ENCODE assay signal across 8 mouse cellular contexts in the genomic region with DNA sequence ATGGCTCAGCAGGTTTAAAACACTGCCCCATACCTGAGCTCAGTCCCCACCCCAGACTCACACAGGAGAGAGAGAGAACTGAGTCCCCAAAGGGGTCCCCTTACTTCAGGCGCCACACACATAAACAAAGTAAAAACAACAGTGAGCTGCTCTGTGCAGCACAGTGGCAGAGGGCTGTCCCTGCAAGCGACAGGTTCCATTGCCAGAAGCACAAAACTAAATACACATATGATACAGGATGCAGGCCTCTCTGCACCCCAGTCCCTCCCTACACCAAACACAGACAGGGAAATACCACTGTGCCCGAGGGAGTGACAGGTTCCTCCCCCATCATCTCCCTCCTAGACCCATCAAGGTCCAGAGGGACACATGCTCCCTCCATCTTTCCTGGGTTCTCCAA. TPM values are rescaled to one million over a fixed set of nuclear protein-coding genes. Genes with fewer than 3 reads are reported as not detected.
DNase-seq lines count a peak whose midpoint lies in the region; ATAC-seq and TF ChIP-seq lines count a peak whose summit lies in the region.
"Had no signal": no experiment of that assay in that cellular context is flagged by ENCODE, and none has a peak within 500 bp of the region (broad histone marks: within the 10 kb centered on the region; RNA-seq: fewer than 3 reads in every experiment).

No protein-coding gene starts in this region.

- H3K4me3 ChIP-seq in liver, adult 2 months (ENCODE audit: insufficient read depth, low read depth, low read length): no peak overlapping the region
- peak overlapping the region; percentile 39 for H3K4me3 ChIP-seq in heart, embryonic 16.5 days (ENCODE audit: low read length)
- H3K4me3 ChIP-seq in liver, embryonic 12.5 days: no peak overlapping the region
- no peak overlapping the region; the same call in 1 of the 2 replicates for H3K4me3 ChIP-seq in stomach, embryonic 15.5 days (replicated peaks)

- DNase-seq in liver, adult 2 months (ENCODE audit: extremely low read depth, low read depth, low spot score): no peak
- DNase-seq in liver: no peak
- no peak for DNase-seq in right cerebral cortex, adult 18-20 months
- DNase-seq in cerebellum, postnatal 36 days: no peak
- DNase-seq: cerebellum, postnatal 10 days had no signal

- H3K27me3 ChIP-seq in liver, adult 2 months (ENCODE audit: control insufficient read depth, insufficient read depth, low read length): no peaks in the 10 kb centered on the region
- no peaks in the 10 kb centered on the region for H3K27me3 ChIP-seq in heart, embryonic 16.5 days (ENCODE audit: control insufficient read depth, insufficient read depth, low read length)
- no peaks in the 10 kb centered on the region for H3K27me3 ChIP-seq in liver, embryonic 12.5 days (replicated peaks)
- no peaks in the 10 kb centered on the region for H3K27me3 ChIP-seq in stomach, embryonic 15.5 days (replicated peaks)

- no peaks in the 10 kb centered on the region for H3K79me2 ChIP-seq in liver, adult 2 months (ENCODE audit: control insufficient read depth, insufficient read depth, low read length)

- no peak for TF ChIP-seq POLR2A in liver, adult 2 months (IDR thresholded peaks at IDR 0.05; ENCODE audit: extremely low read depth, insufficient read depth, low read length)

- ATAC-seq in heart, embryonic 16.5 days (replicated peaks; ENCODE audit: extremely low read depth, insufficient read depth, low FRiP score): 0 out of 2 replicates have a peak, but pooled peaks have one; percentile 7
- ATAC-seq in liver, embryonic 12.5 days: no peak
- ATAC-seq in stomach, embryonic 15.5 days (ENCODE audit: insufficient read depth, low FRiP score, low read depth): no peak

- H3K4me2 ChIP-seq in heart, embryonic 16.5 days (ENCODE audit: low read depth, low read length): peak overlapping the region; percentile 65
- peak overlapping the region; percentile 42 for H3K4me2 ChIP-seq in liver, embryonic 12.5 days
- peak overlapping the region; percentile 53 for H3K4me2 ChIP-seq in stomach, embryonic 15.5 days

- 64% methylated on average over 3 of the region's 3 CpGs for WGBS in liver, adult 2 months
- WGBS in heart, embryonic 16.5 days: 29% methylated on average over 3 of the region's 3 CpGs
- WGBS in liver, embryonic 12.5 days (ENCODE audit: insufficient replicate concordance): 34% methylated on average over 3 of the region's 3 CpGs
- 18% methylated on average over 3 of the region's 3 CpGs for WGBS in stomach, embryonic 15.5 days

- H3K4me1 ChIP-seq in liver, adult 2 months (ENCODE audit: control insufficient read depth, insufficient read depth, low read length): peaks cover 6% of the 10 kb centered on the region
- H3K4me1 ChIP-seq in heart, embryonic 16.5 days (ENCODE audit: control insufficient read depth, insufficient read depth, low read length): peaks cover 33% of the 10 kb centered on the region
- H3K4me1 ChIP-seq in liver, embryonic 12.5 days: peaks cover 42% of the 10 kb centered on the region
- H3K4me1 ChIP-seq in stomach, embryonic 15.5 days: peaks cover 61% of the 10 kb centered on the region

- no peaks in the 10 kb centered on the region for H3K36me3 ChIP-seq in liver, adult 2 months (ENCODE audit: control insufficient read depth, insufficient read depth, low read length)
- H3K36me3 ChIP-seq in heart, embryonic 16.5 days (ENCODE audit: control insufficient read depth, insufficient read depth): no peaks in the 10 kb centered on the region; the same call in 1 of the 2 replicates
- H3K36me3 ChIP-seq in liver, embryonic 12.5 days: peaks cover 3% of the 10 kb centered on the region; the same call in 1 of the 2 replicates
- H3K36me3 ChIP-seq in stomach, embryonic 15.5 days: peaks cover 11% of the 10 kb centered on the region; the same call in 1 of the 2 replicates

- no peak for TF ChIP-seq CTCF in liver, adult 2 months (IDR thresholded peaks at IDR 0.05; ENCODE audit: low read depth, low read length)

- peak overlapping the region; percentile 86 for H3K27ac ChIP-seq in liver, adult 2 months (replicated peaks; ENCODE audit: insufficient read depth, low read depth, low read length)
- H3K27ac ChIP-seq in heart, embryonic 16.5 days (ENCODE audit: low read length): peak overlapping the region; percentile 85
- H3K27ac ChIP-seq in liver, embryonic 12.5 days: peak overlapping the region; percentile 65
- H3K27ac ChIP-seq in stomach, embryonic 15.5 days: peak overlapping the region; percentile 92

- H3K9ac ChIP-seq in liver, adult 2 months (ENCODE audit: low read depth, low read length): no peak overlapping the region
- peak overlapping the region; percentile 60 for H3K9ac ChIP-seq in heart, embryonic 16.5 days (ENCODE audit: low read length)
- H3K9ac ChIP-seq in liver, embryonic 12.5 days: no peak overlapping the region
- no peak overlapping the region for H3K9ac ChIP-seq in stomach, embryonic 15.5 days

- no peaks in the 10 kb centered on the region for H3K9me3 ChIP-seq in heart, embryonic 16.5 days (replicated peaks; ENCODE audit: control insufficient read depth, low read length)
- no peaks in the 10 kb centered on the region for H3K9me3 ChIP-seq in liver, embryonic 12.5 days (replicated peaks)
- no peaks in the 10 kb centered on the region for H3K9me3 ChIP-seq in stomach, embryonic 15.5 days

RNA-seq across cellular contexts. Expression of a gene that starts 5.0 kb away (rescaled TPM):
- total RNA-seq in liver, adult 2 months (2014; rRNA removed): 8.5 and 12.6 TPM in 2 replicates
- 23.2 and 33.9 TPM in 2 replicates for polyA plus RNA-seq in liver, adult 2 months (2012; rRNA removed)
- 45.2 and 46.2 TPM in 2 replicates for polyA plus RNA-seq in heart, embryonic 16.5 days (2015; fragmentation: Nextera tagmentation; extraction: Ambion mirVana)
- polyA plus RNA-seq in liver, embryonic 12.5 days (2016; fragmentation: Nextera tagmentation; extraction: Ambion mirVana): 8.4 and 8.7 TPM in 2 replicates
- 41.8 and 44.7 TPM in 2 replicates for polyA plus RNA-seq in stomach, embryonic 15.5 days (2015; fragmentation: Nextera tagmentation; extraction: Ambion mirVana)

RNA-seq across cellular contexts. Expression of a gene that starts 12.1 kb away (rescaled TPM):
- 13.6 and 22.2 TPM in 2 replicates for total RNA-seq in liver, adult 2 months (2014; rRNA removed)
- polyA plus RNA-seq in liver, adult 2 months (2012; rRNA removed): 201 and 258 TPM in 2 replicates
- polyA plus RNA-seq in heart, embryonic 16.5 days (2015; fragmentation: Nextera tagmentation; extraction: Ambion mirVana): 1.7 and 2.4 TPM in 2 replicates
- polyA plus RNA-seq in liver, embryonic 12.5 days (2016; fragmentation: Nextera tagmentation; extraction: Ambion mirVana): 13.4 and 14.1 TPM in 2 replicates
- polyA plus RNA-seq in stomach, embryonic 15.5 days (2015; fragmentation: Nextera tagmentation; extraction: Ambion mirVana): 5.9 and 8.1 TPM in 2 replicates

RNA-seq across cellular contexts. Expression of a gene that starts 48.9 kb away (rescaled TPM):
- total RNA-seq in liver, adult 2 months (2014; rRNA removed): 12.8 and 20.7 TPM in 2 replicates
- 27.2 and 34.5 TPM in 2 replicates for polyA plus RNA-seq in liver, adult 2 months (2012; rRNA removed)
- polyA plus RNA-seq in heart, embryonic 16.5 days (2015; fragmentation: Nextera tagmentation; extraction: Ambion mirVana): 16.6 and 21.8 TPM in 2 replicates
- 5.0 and 5.5 TPM in 2 replicates for polyA plus RNA-seq in liver, embryonic 12.5 days (2016; fragmentation: Nextera tagmentation; extraction: Ambion mirVana)
- polyA plus RNA-seq in stomach, embryonic 15.5 days (2015; fragmentation: Nextera tagmentation; extraction: Ambion mirVana): 21.1 and 22.7 TPM in 2 replicates

Comparison
In these comparisons a context has a peak if more than half of its experiments do, and no peak if none do; other contexts are left out.
1. RNA of a gene that starts 12.1 kb away (polyA plus RNA-seq): 201 to 258 TPM in liver, adult 2 months; 13.4 to 14.1 TPM in liver, embryonic 12.5 days, 5.9 to 8.1 TPM in stomach, embryonic 15.5 days and 1.7 to 2.4 TPM in heart, embryonic 16.5 days; every median in the first group is over 10 times any median in the second.
2. Peak in every context shown above with its lines, with median percentiles within 50 percentile points of each other: H3K27ac ChIP-seq and H3K4me2 ChIP-seq.